Mouse (Mus musculus) kidney, adult 2 months (tissue): ENCODE measurements around the gene Abtb1. TPM values are rescaled to one million over a fixed set of nuclear protein-coding genes. Genes with fewer than 3 reads are reported as not detected.

Experiments
- DNase-seq: peaks from one replicate; pipeline ENCODE4 v3.0.0; 2021
- H3K27ac ChIP-seq: fragments of 200-500 bp; 2 replicates; pipeline ENCODE4 v1.5.1; 2012; ENCODE audit warnings: low read depth, low read length, control low read depth, inconsistent platforms; ENCODE audit not compliant: insufficient read depth
- H3K27me3 ChIP-seq: fragments of 200-500 bp; replicated peaks from 2 replicates; pipeline ENCODE4 v1.6.1; 2012; ENCODE audit warnings: mild to moderate bottlenecking, moderate library complexity, low read length, inconsistent platforms; ENCODE audit not compliant: control insufficient read depth, insufficient read depth
- H3K36me3 ChIP-seq: fragments of 200-500 bp; 2 replicates; pipeline ENCODE4 v1.6.1; 2012; ENCODE audit warnings: mild to moderate bottlenecking, moderate library complexity, low read length, inconsistent platforms; ENCODE audit not compliant: control insufficient read depth, insufficient read depth
- H3K4me1 ChIP-seq: fragments of 200-500 bp; 2 replicates; pipeline ENCODE4 v1.6.1; 2011; ENCODE audit warnings: low read length; ENCODE audit not compliant: control insufficient read depth, insufficient read depth
- H3K4me3 ChIP-seq: fragments of 200-500 bp; 2 replicates; pipeline ENCODE4 v1.5.1; 2011; ENCODE audit warnings: mild to moderate bottlenecking, low read depth, low read length, control low read depth; ENCODE audit not compliant: insufficient read depth
- CTCF ChIP-seq: fragments of 200-500 bp; conservative IDR thresholded peaks from 2 replicates; pipeline ENCODE4 v1.5.1; 2011; ENCODE audit warnings: low read depth, mild to moderate bottlenecking, control low read depth, low read length, moderate library complexity, mixed read lengths; ENCODE audit not compliant: insufficient read depth, insufficient read length
- POLR2A ChIP-seq: fragments of 200-500 bp; IDR thresholded peaks from one replicate; pipeline ENCODE4 v1.6.1; 2011; ENCODE audit warnings: low read depth, low read length, control low read depth
- WGBS: fragments of 180-500 bp; shearing (Covaris S2); methylation state at CpG from one replicate; pipeline ENCODE4 v1.1.7; 2018; 5-methylcytosine and 5-hydroxymethylcytosine counted together
- polyA plus RNA-seq: library from polyadenylated mRNA; depleted of rRNA; stranded (reverse); fragments of >200 nt; gene quantifications from 2 replicates; pipeline ENCODE4 v1.2.3, GENCODE M21; 2012

The Abtb1 gene
- polyA plus RNA-seq, 1 experiment, result 52.8 TPM

- Histone ChIP-seq H3K36me3 (no peaks in the 10 kb centered on the region), H3K4me3 (no peak overlapping the region), H3K27ac (peak overlapping the region; percentile 2), H3K27me3 (no peaks in the 10 kb centered on the region), H3K4me1 (no peaks in the 10 kb centered on the region)
- no peak for DNase-seq
- TF ChIP-seq CTCF (no peak), POLR2A (no peak)
- WGBS, result 38% methylated on average over 7 of the region's 7 CpGs
Observed at GRCm38 (mm10) chr6:88811880-88812400, 29.8 kb downstream of the Abtb1 start.

GRCm38 (mm10) chr6:88811396-88811795, 30.4 kb downstream of the Abtb1 start:
- no peak overlapping the region for H3K27ac ChIP-seq
- WGBS, result 27% methylated on average over 7 of the region's 7 CpGs
- no peak for TF ChIP-seq CTCF
- TF ChIP-seq POLR2A, result no peak
- DNase-seq, result no peak
- no peaks in the 10 kb centered on the region for H3K36me3 ChIP-seq
- H3K27me3 ChIP-seq, result no peaks in the 10 kb centered on the region
- no peaks in the 10 kb centered on the region for H3K4me1 ChIP-seq
- H3K4me3 ChIP-seq, result no peak overlapping the region

GRCm38 (mm10) chr6:88810291-88810690, 31.5 kb downstream of the Abtb1 start:
- Histone ChIP-seq H3K4me3 (no peak overlapping the region), H3K27me3 (no peaks in the 10 kb centered on the region), H3K4me1 (no peaks in the 10 kb centered on the region), H3K36me3 (no peaks in the 10 kb centered on the region), H3K27ac (no peak overlapping the region)
- peak; percentile 49 for DNase-seq
- TF ChIP-seq POLR2A (no peak), CTCF (no peak)
- 56% methylated on average over 3 of the region's 3 CpGs for WGBS

- TF ChIP-seq CTCF (no peak), POLR2A (no peak)
Observed at GRCm38 (mm10) chr6:88809091-88810037, 32.4 kb downstream of the Abtb1 start.

GRCm38 (mm10) chr6:88804966-88805577, 36.7 kb downstream of the Abtb1 start:
- TF ChIP-seq POLR2A (no peak), CTCF (no peak)
- H3K4me3 ChIP-seq, result no peak overlapping the region

More at GRCm38 (mm10) chr6:88809091-88810037, 32.4 kb downstream of the Abtb1 start:
- H3K4me3 ChIP-seq, result no peak overlapping the region
- DNase-seq, result no peak
- H3K27me3 ChIP-seq, result no peaks in the 10 kb centered on the region
- WGBS, result 64% methylated on average over 23 of the region's 23 CpGs
- H3K27ac ChIP-seq, result peak overlapping the region; percentile 17; the same call in 1 of the 2 replicates
- no peaks in the 10 kb centered on the region for H3K4me1 ChIP-seq
- H3K36me3 ChIP-seq, result no peaks in the 10 kb centered on the region

GRCm38 (mm10) chr6:88803957-88804695, 37.7 kb downstream of the Abtb1 start:
- 89% methylated on average over 4 of the region's 4 CpGs for WGBS
- no peak for DNase-seq
- H3K27ac ChIP-seq, result no peak overlapping the region
- no peaks in the 10 kb centered on the region for H3K36me3 ChIP-seq
- H3K4me3 ChIP-seq, result no peak overlapping the region
- no peaks in the 10 kb centered on the region for H3K4me1 ChIP-seq
- TF ChIP-seq CTCF (0 out of 2 replicates have a peak, but pooled peaks have one; percentile 6), POLR2A (no peak)
- no peaks in the 10 kb centered on the region for H3K27me3 ChIP-seq

More at GRCm38 (mm10) chr6:88804966-88805577, 36.7 kb downstream of the Abtb1 start:
- 83% methylated on average over 17 of the region's 17 CpGs for WGBS
- no peak overlapping the region for H3K27ac ChIP-seq
- H3K36me3 ChIP-seq, result no peaks in the 10 kb centered on the region
- H3K27me3 ChIP-seq, result no peaks in the 10 kb centered on the region
- no peaks in the 10 kb centered on the region for H3K4me1 ChIP-seq
- no peak for DNase-seq
